Mouse (Mus musculus): ENCODE data around the gene Olfr1416. TPM values are rescaled to one million over a fixed set of nuclear protein-coding genes. Genes with fewer than 3 reads are reported as not detected.

Gene Olfr1416
- total RNA-seq, 2 experiments from 2014 or later, result not detected

DNA sequence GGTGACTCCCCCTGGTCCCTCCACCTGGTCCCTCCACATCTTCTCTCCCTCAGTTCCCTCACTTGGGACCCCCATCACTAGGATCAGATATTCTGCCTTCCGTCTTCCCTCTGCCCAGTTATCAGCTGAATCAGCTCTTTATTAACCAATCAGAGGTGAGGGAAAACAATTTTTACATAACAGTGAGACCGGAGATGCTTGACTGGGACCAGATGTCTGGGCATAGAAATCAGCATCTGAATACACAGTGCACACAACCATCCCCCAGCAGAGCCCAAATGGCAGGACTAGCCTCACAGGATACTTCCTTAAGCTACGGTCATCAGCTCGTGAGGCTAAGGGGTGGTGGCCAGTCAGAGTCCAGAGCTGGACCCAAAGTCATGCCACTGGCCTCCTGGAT is 52.8 kb downstream of the Olfr1416 start:
- DNase-seq, result no peak

DNA sequence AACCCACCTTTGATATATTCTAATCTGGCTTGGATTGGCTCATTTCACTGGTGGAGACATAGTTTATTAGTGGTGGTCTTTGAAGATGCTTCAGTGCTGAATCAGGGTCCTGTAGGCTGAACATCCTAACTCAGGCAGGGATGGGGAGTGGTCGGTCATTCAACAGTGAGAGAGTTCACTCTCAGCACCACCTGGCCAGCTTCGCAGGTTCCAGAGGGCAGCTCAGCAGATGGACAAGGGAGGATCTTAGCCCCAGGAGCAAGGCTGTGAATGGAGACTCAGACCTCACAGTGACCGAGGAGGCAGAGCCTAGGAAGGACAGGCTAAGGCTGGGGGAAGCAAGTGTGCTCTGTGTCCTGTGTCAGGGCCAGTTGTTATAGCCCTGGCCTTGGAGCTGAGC is 53.5 kb downstream of the Olfr1416 start:
- no peak for DNase-seq

DNA sequence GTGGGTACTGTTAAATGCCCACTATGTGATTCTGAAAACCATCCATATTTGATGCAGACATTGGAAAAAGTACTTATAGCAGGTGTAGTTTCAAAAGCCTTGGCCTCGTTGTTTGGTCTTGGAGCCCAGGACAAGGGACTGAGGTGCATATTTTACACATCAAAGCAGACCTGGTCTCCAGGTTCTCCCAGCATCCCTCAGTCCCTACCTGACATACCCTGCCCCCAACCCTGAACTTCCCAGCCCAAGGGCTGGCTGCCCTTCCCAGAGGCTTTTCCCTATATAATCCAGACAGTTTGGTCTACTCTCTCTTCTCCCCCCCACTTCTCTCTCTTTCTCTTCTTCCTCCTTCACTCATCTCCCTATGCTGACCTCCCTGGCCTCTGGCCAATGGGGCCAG is 53.9 kb downstream of the Olfr1416 start:
- no peak for DNase-seq

Small RNA genes within 50 kb of the gene (microRNA-seq; reads per million reads assigned to microRNA genes)
- gene Mir6900, result 9.7 to 10.8 reads per million in 2 experiments

Other genes starting within 250 kb of the Olfr1416 start
- 100 to 1,000 TPM; 258 to 259 TPM for gene Ndufa10, start 11.3 kb downstream of the Olfr1416 start, total RNA-seq (2021)
- not detected for gene Olfr1415, start 11.0 kb upstream of the Olfr1416 start, total RNA-seq (2021)
- not detected for gene Olfr1414, start 33.5 kb upstream of the Olfr1416 start, total RNA-seq (2021)
- not detected for gene Olfr1413, start 86.2 kb upstream of the Olfr1416 start, total RNA-seq (2021)
- gene Olfr1412, start 100.7 kb upstream of the Olfr1416 start, total RNA-seq (2021), result not detected
- not detected for gene Olfr1411, start 109.3 kb upstream of the Olfr1416 start, total RNA-seq (2021)
- gene Olfr1410, start 120.7 kb upstream of the Olfr1416 start, total RNA-seq (2021), result not detected
- not detected for gene Olfr12, start 132.7 kb upstream of the Olfr1416 start, total RNA-seq (2021)
- gene Cops9, start 156.9 kb upstream of the Olfr1416 start, total RNA-seq (2021), result 100 to 1,000 TPM; 336 to 386 TPM
- gene Otos, start 163.7 kb upstream of the Olfr1416 start, total RNA-seq (2021), result under 1 TPM; 0.15 to 0.35 TPM